Mouse (Mus musculus) erythroblast, adult 5-6 weeks (primary cell): ENCODE results near the gene Hps4. TPM values are rescaled to one million over a fixed set of nuclear protein-coding genes. Genes with fewer than 3 reads are reported as not detected.

Source experiments
- ATAC-seq: replicated peaks from 2 replicates; pipeline ENCODE4 v1.8.0; 2016; ENCODE audit warnings: moderate number of reproducible peaks, mild to moderate bottlenecking, moderate TSS enrichment, inconsistent platforms; ENCODE audit not compliant: poor library complexity, low FRiP score, severe bottlenecking
- total RNA-seq, 2 experiments: library from RNA; stranded (forward) in 1 of 2; stranded (reverse) in 1 of 2; fragments of 150-400 nt in 1 of 2; fragments of 200-764, 138-1000 nt in 1 of 2; gene quantifications; 2 replicates each; pipeline versions ENCODE4 v1.2.3 to v1.2.4; 2015 to 2017; ENCODE audit warnings: low replicate concordance in 2 of 2

Gene Hps4
- total RNA-seq, 2 experiments from 2014 or later = 3.5 to 5.0 TPM

- no peak for ATAC-seq
These were observed 21.9 kb upstream of the Hps4 start for GRCm38 (mm10) chr5:112320936-112321335.

GRCm38 (mm10) chr5:112321376-112321775 is 21.5 kb upstream of the Hps4 start:
- no peak for ATAC-seq

GRCm38 (mm10) chr5:112323246-112323645 is 19.6 kb upstream of the Hps4 start:
- no peak for ATAC-seq

- ATAC-seq = peak; percentile 80
These were observed 18.0 kb upstream of the Hps4 start for GRCm38 (mm10) chr5:112324637-112325545.

GRCm38 (mm10) chr5:112325546-112326445 is 17.1 kb upstream of the Hps4 start, which contains the start of gene Tfip11:
Tfip11 (plus strand) TSS chr5:112326358.
- peak; percentile 98 for ATAC-seq

- peak; percentile 20 for ATAC-seq
These were observed 16.4 kb upstream of the Hps4 start for GRCm38 (mm10) chr5:112326446-112327009.

GRCm38 (mm10) chr5:112327854-112328253 is 15.0 kb upstream of the Hps4 start:
- no peak for ATAC-seq

GRCm38 (mm10) chr5:112329805-112330564 is 12.9 kb upstream of the Hps4 start:
- no peak for ATAC-seq

GRCm38 (mm10) chr5:112335473-112335872 is 7.4 kb upstream of the Hps4 start:
- peak; percentile 36; the same call in 1 of the 2 replicates for ATAC-seq

- no peak for ATAC-seq
These were observed 5.9 kb upstream of the Hps4 start for GRCm38 (mm10) chr5:112337004-112337403.

GRCm38 (mm10) chr5:112339215-112339614 is 3.7 kb upstream of the Hps4 start:
- ATAC-seq = no peak

- peak; percentile 48 for ATAC-seq
These were observed 317 bp downstream of the Hps4 start for GRCm38 (mm10) chr5:112343205-112343595.

- ATAC-seq = no peak
These were observed 1.4 kb downstream of the Hps4 start for GRCm38 (mm10) chr5:112344092-112344960.

GRCm38 (mm10) chr5:112346211-112346965 is 3.5 kb downstream of the Hps4 start:
- no peak for ATAC-seq

- no peak for ATAC-seq
These were observed 6.3 kb downstream of the Hps4 start for GRCm38 (mm10) chr5:112349169-112349568.

- ATAC-seq = no peak
These were observed 12.6 kb downstream of the Hps4 start for GRCm38 (mm10) chr5:112355493-112355892.

GRCm38 (mm10) chr5:112355910-112356309 is 13.0 kb downstream of the Hps4 start, which contains the start of gene Gm6583:
Gm6583 (minus strand) TSS chr5:112356033.
- 0 out of 2 replicates have a peak, but pooled peaks have one; percentile 45 for ATAC-seq

- 0 out of 2 replicates have a peak, but pooled peaks have one; percentile 29 for ATAC-seq
These were observed 13.4 kb downstream of the Hps4 start for GRCm38 (mm10) chr5:112356322-112356721.
